Mouse (Mus musculus) naive thymus-derived CD4-positive, alpha-beta T cell, adult 2 months (primary cell): ENCODE measurements around the gene Jkamp.
"Not testable (repeated sequence)": the region's sequence is repeated elsewhere in the genome, so short reads cannot be mapped to it uniquely, and the experiment has no call there.

Experiments used
- DNase-seq: peaks from one replicate; pipeline ENCODE4 v3.0.0-alpha.2; 2011; ENCODE audit warnings: low read depth

Gene Jkamp

GRCm38 (mm10) chr12:72085329-72086165 is at the start of gene Jkamp, which contains the start of gene L3hypdh:
Jkamp (plus strand) TSS chr12:72085589.
L3hypdh (minus strand) TSS chr12:72085439.
- DNase-seq = peak; percentile 100

- no peak for DNase-seq
Measured at GRCm38 (mm10) chr12:72036097-72036661, 49.2 kb upstream of the Jkamp start.

GRCm38 (mm10) chr12:72037049-72037448 is 48.3 kb upstream of the Jkamp start:
- no peak for DNase-seq

- DNase-seq = no peak
Measured at GRCm38 (mm10) chr12:72038866-72039265, 46.5 kb upstream of the Jkamp start.

GRCm38 (mm10) chr12:72039501-72039900 is 45.9 kb upstream of the Jkamp start:
- DNase-seq = no peak

- DNase-seq = no peak
Measured at GRCm38 (mm10) chr12:72041238-72041637, 44.2 kb upstream of the Jkamp start.

- peak; percentile 54 for DNase-seq
Measured at GRCm38 (mm10) chr12:72047513-72047912, 37.9 kb upstream of the Jkamp start.

- not testable (repeated sequence) for DNase-seq
Measured at GRCm38 (mm10) chr12:72050156-72050555, 35.2 kb upstream of the Jkamp start.

GRCm38 (mm10) chr12:72050821-72051220 is 34.6 kb upstream of the Jkamp start:
- no peak for DNase-seq

GRCm38 (mm10) chr12:72052571-72052970 is 32.8 kb upstream of the Jkamp start:
- DNase-seq = no peak

GRCm38 (mm10) chr12:72053303-72053702 is 32.1 kb upstream of the Jkamp start:
- peak; percentile 26 for DNase-seq

GRCm38 (mm10) chr12:72053851-72054250 is 31.5 kb upstream of the Jkamp start:
- DNase-seq = no peak

- no peak for DNase-seq
Measured at GRCm38 (mm10) chr12:72057780-72058179, 27.6 kb upstream of the Jkamp start.

GRCm38 (mm10) chr12:72069626-72070326 is 15.6 kb upstream of the Jkamp start:
- DNase-seq = no peak

- DNase-seq = peak; percentile 80
Measured at GRCm38 (mm10) chr12:72070327-72071269, 14.8 kb upstream of the Jkamp start, which contains the start of gene Gpr135. Gpr135 (minus strand) TSS chr12:72071125.

GRCm38 (mm10) chr12:72078248-72078647 is 7.1 kb upstream of the Jkamp start:
- no peak for DNase-seq

GRCm38 (mm10) chr12:72081961-72082360 is 3.4 kb upstream of the Jkamp start:
- DNase-seq = no peak

- DNase-seq = no peak
Measured at GRCm38 (mm10) chr12:72082370-72082769, 3.0 kb upstream of the Jkamp start.

GRCm38 (mm10) chr12:72083265-72083664 is 2.1 kb upstream of the Jkamp start:
- DNase-seq = no peak

- DNase-seq = no peak
Measured at GRCm38 (mm10) chr12:72084261-72085023, 947 bp upstream of the Jkamp start.

- no peak for DNase-seq
Measured at GRCm38 (mm10) chr12:72085024-72085328, 413 bp upstream of the Jkamp start.
